Mouse (Mus musculus): ENCODE measurements at regions not wholly inside any gene's neighbourhood (a gene's known extent, or its start where the extent isn't known, plus 50 kb on each side); places are given as distances from the start of the nearest gene placed in this dataset.

GRCm38 (mm10) chr16:62406458-62406857, 380.2 kb downstream of the Nsun3 start:
- TF ChIP-seq CTCF (conservative IDR thresholded peaks at IDR 0.05 in 1 of 2, IDR thresholded peaks at IDR 0.05 in 1 of 2; ENCODE audit: low read depth in 2 of 2, low read length in 2 of 2) = no peak
- no peak for TF ChIP-seq USF1 (IDR thresholded peaks at IDR 0.05; ENCODE audit: low read depth, low read length)
- no peak for TF ChIP-seq MYC (IDR thresholded peaks at IDR 0.05; ENCODE audit: low read depth, low read length)
- no peak for TF ChIP-seq NELFE (IDR thresholded peaks at IDR 0.05; ENCODE audit: low read depth, low read length)
- no peak for TF ChIP-seq POLR2A (IDR thresholded peaks at IDR 0.05; ENCODE audit: low read depth, low read length)
- TF ChIP-seq ZMIZ1 (IDR thresholded peaks at IDR 0.05; ENCODE audit: low read depth, low read length) = no peak
- no peak for TF ChIP-seq ZKSCAN1 (IDR thresholded peaks at IDR 0.05; ENCODE audit: borderline replicate concordance, low read depth, low read length)
